Mouse (Mus musculus): Measurements from ENCODE around the gene Iars2. TPM values are rescaled to one million over a fixed set of nuclear protein-coding genes. Genes with fewer than 3 reads are reported as not detected.
"Not testable (repeated sequence)": the region's sequence is repeated elsewhere in the genome, so short reads cannot be mapped to it uniquely, and the experiment has no call there.

Iars2 gene
- polyA plus RNA-seq, 1 experiment, result 17.1 TPM

- TF ChIP-seq CTCF (IDR thresholded peaks at IDR 0.05; ENCODE audit: low read depth, low read length) (no peak), POLR2A (IDR thresholded peaks at IDR 0.05; ENCODE audit: borderline replicate concordance, low read depth, low read length) (no peak)
Measured at GRCm38 (mm10) chr1:185334136-185334535, 4.9 kb upstream of the Iars2 start.

GRCm38 (mm10) chr1:185333651-185334050 lies 4.5 kb upstream of the Iars2 start:
- peaks cover 26% of the 10 kb centered on the region for H3K4me1 ChIP-seq (ENCODE audit: control insufficient read depth, insufficient read depth, low read length)
- no peak overlapping the region for H3K4me3 ChIP-seq (ENCODE audit: insufficient read depth, low read length)
- H3K27ac ChIP-seq (ENCODE audit: insufficient read depth, low read depth, low read length), result no peak overlapping the region
- TF ChIP-seq CTCF (IDR thresholded peaks at IDR 0.05; ENCODE audit: low read depth, low read length) (no peak), POLR2A (IDR thresholded peaks at IDR 0.05; ENCODE audit: borderline replicate concordance, low read depth, low read length) (no peak)

More at GRCm38 (mm10) chr1:185334136-185334535, 4.9 kb upstream of the Iars2 start:
- Histone ChIP-seq H3K4me1 (ENCODE audit: control insufficient read depth, insufficient read depth, low read length) (peaks cover 26% of the 10 kb centered on the region), H3K4me3 (ENCODE audit: insufficient read depth, low read length) (no peak overlapping the region), H3K27ac (ENCODE audit: insufficient read depth, low read depth, low read length) (no peak overlapping the region)

- H3K4me1 ChIP-seq (ENCODE audit: control insufficient read depth, insufficient read depth, low read length), result peaks cover 26% of the 10 kb centered on the region
Measured at GRCm38 (mm10) chr1:185331983-185332430, 2.8 kb upstream of the Iars2 start, which contains the start of gene Bpnt1. Gene Bpnt1, plus strand, starts transcription at chr1:185332149.

GRCm38 (mm10) chr1:185331364-185331763 lies 2.2 kb upstream of the Iars2 start:
- TF ChIP-seq CTCF (IDR thresholded peaks at IDR 0.05; ENCODE audit: low read depth, low read length) (no peak), POLR2A (IDR thresholded peaks at IDR 0.05; ENCODE audit: borderline replicate concordance, low read depth, low read length) (no peak)
- H3K4me3 ChIP-seq (ENCODE audit: insufficient read depth, low read length), result no peak overlapping the region; the same call in 1 of the 2 replicates

More at GRCm38 (mm10) chr1:185331983-185332430, 2.8 kb upstream of the Iars2 start, which contains the start of gene Bpnt1:
- TF ChIP-seq CTCF (IDR thresholded peaks at IDR 0.05; ENCODE audit: low read depth, low read length) (no peak), POLR2A (IDR thresholded peaks at IDR 0.05; ENCODE audit: borderline replicate concordance, low read depth, low read length) (no peak)
- peak within 1 kb of the TSS; percentile 72 for H3K4me3 ChIP-seq (ENCODE audit: insufficient read depth, low read length)
- H3K27ac ChIP-seq (ENCODE audit: insufficient read depth, low read depth, low read length), result peak within 1 kb of the TSS; percentile 54

GRCm38 (mm10) chr1:185329851-185330250 lies 655 bp upstream of the Iars2 start:
- Histone ChIP-seq H3K4me3 (ENCODE audit: insufficient read depth, low read length) (no peak overlapping the region), H3K4me1 (ENCODE audit: control insufficient read depth, insufficient read depth, low read length) (peaks cover 20% of the 10 kb centered on the region), H3K27ac (ENCODE audit: insufficient read depth, low read depth, low read length) (no peak overlapping the region)
- no peak for TF ChIP-seq POLR2A (IDR thresholded peaks at IDR 0.05; ENCODE audit: borderline replicate concordance, low read depth, low read length)
- TF ChIP-seq CTCF (IDR thresholded peaks at IDR 0.05; ENCODE audit: low read depth, low read length), result no peak

More at GRCm38 (mm10) chr1:185331364-185331763, 2.2 kb upstream of the Iars2 start:
- H3K4me1 ChIP-seq (ENCODE audit: control insufficient read depth, insufficient read depth, low read length), result peaks cover 26% of the 10 kb centered on the region
- H3K27ac ChIP-seq (ENCODE audit: insufficient read depth, low read depth, low read length), result no peak overlapping the region

- peak overlapping the region; percentile 89; the same call in 1 of the 2 replicates for H3K4me3 ChIP-seq (ENCODE audit: insufficient read depth, low read length)
- H3K4me1 ChIP-seq (ENCODE audit: control insufficient read depth, insufficient read depth, low read length), result not testable (repeated sequence)
Measured at GRCm38 (mm10) chr1:185327754-185328345, 1.3 kb downstream of the Iars2 start.

GRCm38 (mm10) chr1:185315846-185316568 lies 13.2 kb downstream of the Iars2 start:
- TF ChIP-seq CTCF (IDR thresholded peaks at IDR 0.05; ENCODE audit: low read depth, low read length), result no peak
- TF ChIP-seq POLR2A (IDR thresholded peaks at IDR 0.05; ENCODE audit: borderline replicate concordance, low read depth, low read length), result no peak
- H3K4me1 ChIP-seq (ENCODE audit: control insufficient read depth, insufficient read depth, low read length), result no peaks in the 10 kb centered on the region
- no peak overlapping the region for H3K27ac ChIP-seq (ENCODE audit: insufficient read depth, low read depth, low read length)
- H3K4me3 ChIP-seq (ENCODE audit: insufficient read depth, low read length), result no peak overlapping the region

More at GRCm38 (mm10) chr1:185327754-185328345, 1.3 kb downstream of the Iars2 start:
- not testable (repeated sequence) for H3K27ac ChIP-seq (ENCODE audit: insufficient read depth, low read depth, low read length)

- no peak for TF ChIP-seq POLR2A (IDR thresholded peaks at IDR 0.05; ENCODE audit: borderline replicate concordance, low read depth, low read length)
- TF ChIP-seq CTCF (IDR thresholded peaks at IDR 0.05; ENCODE audit: low read depth, low read length), result no peak
- H3K27ac ChIP-seq (ENCODE audit: insufficient read depth, low read depth, low read length), result no peak overlapping the region
- no peak overlapping the region for H3K4me3 ChIP-seq (ENCODE audit: insufficient read depth, low read length)
- no peaks in the 10 kb centered on the region for H3K4me1 ChIP-seq (ENCODE audit: control insufficient read depth, insufficient read depth, low read length)
Measured at GRCm38 (mm10) chr1:185314546-185314945, 14.7 kb downstream of the Iars2 start.

GRCm38 (mm10) chr1:185311949-185312348 lies 17.2 kb downstream of the Iars2 start:
- TF ChIP-seq CTCF (IDR thresholded peaks at IDR 0.05; ENCODE audit: low read depth, low read length) (no peak), POLR2A (IDR thresholded peaks at IDR 0.05; ENCODE audit: borderline replicate concordance, low read depth, low read length) (no peak)
- no peak overlapping the region for H3K4me3 ChIP-seq (ENCODE audit: insufficient read depth, low read length)
- H3K27ac ChIP-seq (ENCODE audit: insufficient read depth, low read depth, low read length), result no peak overlapping the region
- no peaks in the 10 kb centered on the region for H3K4me1 ChIP-seq (ENCODE audit: control insufficient read depth, insufficient read depth, low read length)

GRCm38 (mm10) chr1:185308908-185309307 lies 20.3 kb downstream of the Iars2 start:
- Histone ChIP-seq H3K4me3 (ENCODE audit: insufficient read depth, low read length) (no peak overlapping the region), H3K4me1 (ENCODE audit: control insufficient read depth, insufficient read depth, low read length) (no peaks in the 10 kb centered on the region), H3K27ac (ENCODE audit: insufficient read depth, low read depth, low read length) (no peak overlapping the region)
- TF ChIP-seq CTCF (IDR thresholded peaks at IDR 0.05; ENCODE audit: low read depth, low read length), result no peak
- TF ChIP-seq POLR2A (IDR thresholded peaks at IDR 0.05; ENCODE audit: borderline replicate concordance, low read depth, low read length), result no peak
